Mouse (Mus musculus) left cerebral cortex, adult 8-10 months (tissue): ENCODE measurements around the gene Gng13. TPM values are rescaled to one million over a fixed set of nuclear protein-coding genes. Genes with fewer than 3 reads are reported as not detected.
A peak's percentile ranks its signal among the peaks of the same experiment; 100 is the strongest.
"Not testable (repeated sequence)": the region's sequence is repeated elsewhere in the genome, so short reads cannot be mapped to it uniquely, and the experiment has no call there.

ENCODE experiments used
- DNase-seq, 2 experiments: peaks; one replicate each; pipeline ENCODE4 v3.0.0; 2022; ENCODE audit warnings: low spot score in 2 of 2
- total RNA-seq, 4 experiments: library from RNA; stranded (reverse); gene quantifications; 2 replicates each; pipeline ENCODE4 v1.2.4; 2022

Gng13 gene
- total RNA-seq, 4 experiments from 2014 or later, result 125 to 148 (median 137) TPM

GRCm38 (mm10) chr17:25732082-25732481 lies 15.1 kb downstream of the Gng13 start:
- peak; percentile 73 to 88 for DNase-seq

- DNase-seq, result no peak
Measured at GRCm38 (mm10) chr17:25735246-25735645, 18.3 kb downstream of the Gng13 start.

GRCm38 (mm10) chr17:25735745-25736144 lies 18.8 kb downstream of the Gng13 start, which contains the start of gene Mslnl:
Gene Mslnl (plus strand): TSS chr17:25736042.
- no peak for DNase-seq

- no peak for DNase-seq
Measured at GRCm38 (mm10) chr17:25738861-25739260, 21.9 kb downstream of the Gng13 start.

GRCm38 (mm10) chr17:25741471-25741870 lies 24.5 kb downstream of the Gng13 start:
- DNase-seq, result not testable (repeated sequence)

- DNase-seq, result no peak
Measured at GRCm38 (mm10) chr17:25743831-25744230, 26.9 kb downstream of the Gng13 start.

GRCm38 (mm10) chr17:25744311-25744710 lies 27.3 kb downstream of the Gng13 start:
- no peak for DNase-seq

- no peak for DNase-seq
Measured at GRCm38 (mm10) chr17:25748238-25748637, 31.3 kb downstream of the Gng13 start.

DNA sequence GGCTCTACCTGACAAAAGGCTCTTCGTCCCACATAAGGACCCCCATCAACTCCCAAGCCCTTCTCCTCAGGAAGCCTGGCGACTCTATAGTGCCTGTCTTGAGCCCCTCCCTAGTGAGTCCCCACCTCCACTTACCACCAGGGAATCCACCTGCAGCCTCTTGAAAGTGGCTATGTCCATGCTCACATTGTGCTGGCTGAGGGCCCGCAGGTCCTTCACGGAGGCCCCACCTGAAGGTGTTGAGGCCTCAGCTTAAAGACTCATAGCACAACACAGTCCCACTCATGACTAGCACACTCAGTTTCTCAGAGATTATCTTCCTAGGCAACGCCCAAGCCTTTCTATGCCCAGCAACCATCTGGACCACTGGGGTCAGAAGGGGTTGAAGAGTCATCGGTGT lies 32.3 kb downstream of the Gng13 start:
- no peak for DNase-seq

GRCm38 (mm10) chr17:25751446-25751845 lies 34.5 kb downstream of the Gng13 start:
- DNase-seq, result no peak

DNA sequence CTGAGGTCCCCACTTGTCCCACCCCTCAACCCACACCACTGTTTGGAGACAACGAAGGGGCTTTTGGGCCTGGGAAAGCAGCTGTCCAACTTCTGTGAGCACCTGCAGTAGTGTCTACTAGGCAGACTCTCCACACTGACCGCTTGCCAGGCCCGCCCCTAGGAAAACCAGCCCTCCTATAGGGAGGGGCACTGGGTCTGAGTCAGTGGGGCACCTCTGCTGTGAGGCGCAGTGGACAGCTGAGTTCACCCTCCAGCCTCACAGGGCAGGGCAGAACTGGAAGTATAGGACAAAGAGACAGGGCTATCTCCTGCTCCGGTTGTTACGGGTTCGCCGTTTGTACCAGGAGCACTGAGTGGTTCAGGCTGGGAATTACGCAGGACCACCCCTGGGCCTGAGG lies 37.3 kb downstream of the Gng13 start, which contains the start of gene Msln:
Gene Msln (minus strand): TSS at position 138 of the 400 bp plus-strand sequence.
- no peak for DNase-seq

DNA sequence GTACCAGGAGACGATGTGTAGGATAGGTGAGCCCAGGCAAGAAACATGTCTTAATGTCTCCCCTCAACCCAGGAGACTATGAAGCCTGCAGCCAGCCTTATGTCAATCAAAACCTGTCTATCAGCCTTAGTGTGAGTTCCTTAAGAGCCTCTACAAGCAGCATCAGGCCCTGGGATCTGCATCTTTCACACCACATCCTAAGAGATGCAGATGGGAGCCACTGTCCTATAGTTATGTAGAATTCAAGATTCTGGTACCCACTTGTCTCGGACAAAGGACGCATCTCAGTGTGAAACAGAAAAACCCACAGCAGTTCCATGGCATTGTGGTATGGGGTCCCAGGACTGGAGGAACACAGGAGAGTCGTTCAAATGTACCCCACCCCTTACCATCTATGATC lies 38.1 kb downstream of the Gng13 start:
- no peak for DNase-seq

GRCm38 (mm10) chr17:25755627-25756377 lies 38.8 kb downstream of the Gng13 start:
- DNase-seq, result no peak

GRCm38 (mm10) chr17:25756378-25757242 lies 39.6 kb downstream of the Gng13 start:
- no peak for DNase-seq

- DNase-seq, result no peak
Measured at GRCm38 (mm10) chr17:25757691-25758090, 40.7 kb downstream of the Gng13 start.

GRCm38 (mm10) chr17:25760148-25760547 lies 43.2 kb downstream of the Gng13 start:
- no peak for DNase-seq

GRCm38 (mm10) chr17:25761561-25761970 lies 44.6 kb downstream of the Gng13 start:
- no peak for DNase-seq

DNA sequence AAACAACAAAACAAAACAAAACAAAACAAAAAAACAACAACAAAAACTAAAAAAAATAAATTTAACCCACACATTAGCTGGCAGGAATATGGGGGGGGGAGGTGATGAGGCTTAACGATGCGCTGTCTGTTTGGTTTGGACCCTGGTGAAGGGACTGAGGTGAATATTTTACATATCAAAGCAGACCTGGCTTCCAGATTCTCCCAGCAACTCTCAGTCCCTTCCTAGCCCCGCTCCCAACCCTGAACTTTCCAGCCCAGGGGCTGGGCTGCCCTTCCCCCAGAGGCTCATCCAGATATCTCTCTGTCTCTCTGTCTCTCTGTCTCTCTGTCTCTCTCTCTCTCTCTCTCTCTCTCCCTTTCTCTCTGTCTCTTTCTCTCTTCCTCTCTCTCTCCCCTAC lies 45.6 kb downstream of the Gng13 start:
- DNase-seq, result no peak

DNA sequence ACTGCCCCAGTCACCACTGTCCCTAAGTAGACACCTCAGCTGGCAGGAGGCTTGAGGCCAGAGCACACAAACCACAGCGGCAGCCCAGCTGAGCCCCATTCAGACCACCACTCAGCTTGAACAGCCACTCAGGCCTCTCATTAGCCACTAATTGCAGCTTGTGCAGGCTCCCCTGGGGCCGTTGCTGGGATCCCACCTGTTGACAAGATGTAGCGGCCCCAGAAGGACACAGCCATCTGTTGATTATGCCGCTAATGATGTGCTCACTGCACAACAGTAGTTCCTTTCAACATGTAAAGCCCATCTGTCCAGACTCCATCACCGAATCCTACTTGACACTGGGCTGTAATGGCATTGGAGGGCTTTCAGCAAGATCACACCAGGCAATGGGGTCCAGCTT lies 48.9 kb downstream of the Gng13 start:
- DNase-seq, result no peak
